Mouse (Mus musculus) embryonic facial prominence, embryonic 12.5 days (tissue): ENCODE data around the gene Lmo1. TPM values are rescaled to one million over a fixed set of nuclear protein-coding genes. Genes with fewer than 3 reads are reported as not detected.
A peak's percentile ranks its signal among the peaks of the same experiment; 100 is the strongest.

Source experiments
- ATAC-seq: fragments of 200-750 bp; cut with Nextera tagmentation; 2 replicates; pipeline ENCODE4 v1.8.0; 2017; ENCODE audit not compliant: insufficient number of reproducible peaks, insufficient read depth, low FRiP score, low TSS enrichment
- H3K27ac ChIP-seq: fragments of 300-500 bp; sonication (generic); 2 replicates; pipeline ENCODE4 v1.5.1; 2016; ENCODE audit warnings: mild to moderate bottlenecking
- H3K27me3 ChIP-seq: fragments of 300-500 bp; sonication (generic); 2 replicates; pipeline ENCODE4 v1.6.1; 2016; ENCODE audit warnings: mild to moderate bottlenecking, moderate library complexity
- H3K36me3 ChIP-seq: fragments of 300-500 bp; sonication (generic); 2 replicates; pipeline ENCODE4 v1.6.1; 2016; ENCODE audit warnings: mild to moderate bottlenecking
- H3K4me1 ChIP-seq: fragments of 300-500 bp; sonication (generic); 2 replicates; pipeline ENCODE4 v1.6.1; 2016
- H3K4me2 ChIP-seq: fragments of 300-500 bp; sonication (generic); replicated peaks from 2 replicates; pipeline ENCODE4 v1.6.1; 2016; ENCODE audit warnings: mild to moderate bottlenecking, moderate library complexity
- H3K4me3 ChIP-seq: fragments of 300-500 bp; sonication (generic); 2 replicates; pipeline ENCODE4 v1.5.1; 2016; ENCODE audit warnings: mild to moderate bottlenecking
- H3K9ac ChIP-seq: fragments of 300-500 bp; sonication (generic); 2 replicates; pipeline ENCODE4 v1.6.1; 2016; ENCODE audit warnings: mild to moderate bottlenecking, moderate library complexity
- H3K9me3 ChIP-seq: fragments of 300-500 bp; sonication (generic); 2 replicates; pipeline ENCODE4 v1.6.1; 2016; ENCODE audit warnings: mild to moderate bottlenecking, moderate library complexity
- WGBS: fragments of 180-500 bp; shearing (Covaris S2); methylation state at CpG from one replicate; pipeline ENCODE4 v1.1.7; 2016; 5-methylcytosine and 5-hydroxymethylcytosine counted together
- polyA plus RNA-seq: library from polyadenylated mRNA; unstranded; fragments of >200 nt; fragmentation: Nextera tagmentation; extraction: Ambion mirVana; gene quantifications from 2 replicates; pipeline ENCODE4 v1.2.1, GENCODE M21; 2016

Lmo1 gene
- 20.8 and 21.0 TPM in 2 replicates for polyA plus RNA-seq

GRCm38 (mm10) chr7:109174949-109175669 is at the start of gene Lmo1:
Lmo1 (minus strand) TSS chr7:109175207.
- H3K4me1 ChIP-seq = peaks cover 14% of the 10 kb centered on the region

GRCm38 (mm10) chr7:109221716-109222110 is 46.7 kb upstream of the Lmo1 start:
- Histone ChIP-seq H3K9me3 (no peaks in the 10 kb centered on the region), H3K9ac (no peak overlapping the region), H3K27me3 (no peaks in the 10 kb centered on the region), H3K4me3 (no peak overlapping the region), H3K4me2 (no peak overlapping the region), H3K36me3 (no peaks in the 10 kb centered on the region), H3K4me1 (0 out of 2 replicates have a peak, but pooled peaks cover 6% of the 10 kb centered on the region), H3K27ac (no peak overlapping the region)
- ATAC-seq = no peak
- WGBS = 79% methylated on average over 15 of the region's 15 CpGs

More at GRCm38 (mm10) chr7:109174949-109175669, at the start of gene Lmo1:
- Histone ChIP-seq H3K27me3 (peaks cover 39% of the 10 kb centered on the region), H3K9me3 (no peaks in the 10 kb centered on the region), H3K9ac (peak within 1 kb of the TSS; percentile 71), H3K27ac (0 out of 2 replicates have a peak within 1 kb of the TSS, but pooled peaks have one; percentile 50), H3K36me3 (no peaks in the 10 kb centered on the region), H3K4me3 (peak within 1 kb of the TSS; percentile 59), H3K4me2 (peak within 1 kb of the TSS; percentile 99)
- ATAC-seq = peak; percentile 49
- WGBS = under 1% methylated on average over 56 of the region's 67 CpGs

GRCm38 (mm10) chr7:109220766-109221715 is 46.0 kb upstream of the Lmo1 start:
- H3K4me1 ChIP-seq = 0 out of 2 replicates have a peak, but pooled peaks cover 6% of the 10 kb centered on the region
- no peak for ATAC-seq
- no peak overlapping the region for H3K4me3 ChIP-seq
- no peak overlapping the region for H3K27ac ChIP-seq
- H3K4me2 ChIP-seq = no peak overlapping the region
- H3K9ac ChIP-seq = no peak overlapping the region
- H3K36me3 ChIP-seq = no peaks in the 10 kb centered on the region
- H3K27me3 ChIP-seq = no peaks in the 10 kb centered on the region
- 90% methylated on average over 20 of the region's 20 CpGs for WGBS
- H3K9me3 ChIP-seq = no peaks in the 10 kb centered on the region

DNA sequence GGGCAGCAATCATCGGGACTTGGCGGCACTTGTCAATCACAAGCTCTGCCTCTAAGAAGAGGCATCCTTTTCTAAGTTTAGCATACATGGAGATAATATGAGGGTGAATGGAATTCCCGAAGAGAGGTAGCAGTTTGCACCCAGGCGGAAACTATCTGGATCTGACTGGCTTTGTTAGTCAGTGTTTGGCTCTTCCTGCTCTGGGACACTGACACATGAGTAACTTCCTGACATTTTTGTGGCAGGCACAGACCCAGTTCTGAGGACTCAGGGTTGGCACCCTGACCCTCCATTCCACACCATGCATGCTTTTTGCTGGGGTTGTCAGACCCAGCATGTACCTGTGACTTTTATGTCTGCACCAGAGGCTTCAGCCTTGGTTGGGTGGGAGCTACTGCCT is 45.0 kb upstream of the Lmo1 start:
- Histone ChIP-seq H3K36me3 (no peaks in the 10 kb centered on the region), H3K4me3 (no peak overlapping the region), H3K27ac (no peak overlapping the region), H3K27me3 (no peaks in the 10 kb centered on the region), H3K4me2 (no peak overlapping the region), H3K9ac (no peak overlapping the region), H3K4me1 (0 out of 2 replicates have a peak, but pooled peaks cover 6% of the 10 kb centered on the region), H3K9me3 (no peaks in the 10 kb centered on the region)
- 86% methylated on average over 4 of the region's 4 CpGs for WGBS
- ATAC-seq = no peak

DNA sequence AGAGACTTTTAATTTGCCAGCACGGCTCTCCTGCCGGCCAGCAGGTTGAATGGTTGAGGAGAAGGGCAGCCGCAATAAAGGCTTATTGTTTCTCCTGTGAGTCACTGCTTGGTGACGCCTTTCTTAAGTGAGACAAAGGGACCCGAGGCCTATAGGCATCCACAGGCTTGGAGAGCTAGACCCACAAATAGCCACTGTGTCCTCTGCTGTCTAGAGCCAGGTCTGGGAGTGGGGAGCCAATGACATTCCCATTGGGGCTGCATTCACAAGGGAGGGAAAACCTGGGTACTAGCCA is 43.9 kb upstream of the Lmo1 start:
- no peak for ATAC-seq

GRCm38 (mm10) chr7:109218130-109218976 is 43.3 kb upstream of the Lmo1 start:
- Histone ChIP-seq H3K27me3 (no peaks in the 10 kb centered on the region), H3K4me2 (no peak overlapping the region), H3K9me3 (no peaks in the 10 kb centered on the region), H3K27ac (no peak overlapping the region), H3K36me3 (no peaks in the 10 kb centered on the region), H3K4me3 (no peak overlapping the region), H3K9ac (no peak overlapping the region), H3K4me1 (0 out of 2 replicates have a peak, but pooled peaks cover 6% of the 10 kb centered on the region)
- ATAC-seq = no peak
- WGBS = 92% methylated on average over 2 of the region's 2 CpGs

More for the DNA sequence above, 43.9 kb upstream of the Lmo1 start:
- H3K4me1 ChIP-seq = 0 out of 2 replicates have a peak, but pooled peaks cover 6% of the 10 kb centered on the region
- no peaks in the 10 kb centered on the region for H3K36me3 ChIP-seq
- no peak overlapping the region for H3K4me2 ChIP-seq
- WGBS = 26% methylated on average over 5 of the region's 5 CpGs
- H3K9ac ChIP-seq = no peak overlapping the region
- H3K27me3 ChIP-seq = no peaks in the 10 kb centered on the region
- H3K4me3 ChIP-seq = no peak overlapping the region
- H3K27ac ChIP-seq = no peak overlapping the region
- H3K9me3 ChIP-seq = no peaks in the 10 kb centered on the region

GRCm38 (mm10) chr7:109209804-109210203 is 34.8 kb upstream of the Lmo1 start:
- Histone ChIP-seq H3K27ac (no peak overlapping the region), H3K36me3 (no peaks in the 10 kb centered on the region), H3K9me3 (no peaks in the 10 kb centered on the region), H3K27me3 (0 out of 2 replicates have a peak, but pooled peaks cover 3% of the 10 kb centered on the region), H3K4me1 (no peaks in the 10 kb centered on the region), H3K4me2 (no peak overlapping the region), H3K9ac (no peak overlapping the region), H3K4me3 (no peak overlapping the region)
- WGBS = 53% methylated on average over 2 of the region's 2 CpGs
- no peak for ATAC-seq

DNA sequence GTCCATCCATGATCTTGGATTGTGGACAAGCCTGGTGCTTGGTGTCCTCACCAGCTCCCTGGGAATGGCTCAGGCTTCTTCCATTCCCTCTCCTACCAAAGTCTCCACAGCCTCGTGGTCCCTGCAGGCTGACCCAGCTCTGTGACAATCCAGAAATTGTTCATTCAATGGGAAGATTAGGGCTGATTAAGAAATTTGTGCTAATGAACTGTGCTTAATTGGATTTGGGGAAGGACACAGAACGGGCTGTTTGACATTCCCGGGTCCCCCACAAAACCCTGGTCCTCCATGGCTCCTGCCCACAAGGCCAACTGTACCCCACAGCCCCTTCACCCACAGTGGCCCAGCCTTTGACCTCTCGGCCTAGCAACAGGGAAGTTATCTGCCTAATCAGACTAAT is 32.8 kb upstream of the Lmo1 start:
- ATAC-seq = no peak
- no peaks in the 10 kb centered on the region for H3K36me3 ChIP-seq
- H3K27ac ChIP-seq = no peak overlapping the region
- H3K9me3 ChIP-seq = no peaks in the 10 kb centered on the region
- H3K9ac ChIP-seq = no peak overlapping the region
- H3K27me3 ChIP-seq = 0 out of 2 replicates have a peak, but pooled peaks cover 3% of the 10 kb centered on the region
- 75% methylated on average over 4 of the region's 4 CpGs for WGBS
- no peak overlapping the region for H3K4me2 ChIP-seq
- no peak overlapping the region for H3K4me3 ChIP-seq
- no peaks in the 10 kb centered on the region for H3K4me1 ChIP-seq

DNA sequence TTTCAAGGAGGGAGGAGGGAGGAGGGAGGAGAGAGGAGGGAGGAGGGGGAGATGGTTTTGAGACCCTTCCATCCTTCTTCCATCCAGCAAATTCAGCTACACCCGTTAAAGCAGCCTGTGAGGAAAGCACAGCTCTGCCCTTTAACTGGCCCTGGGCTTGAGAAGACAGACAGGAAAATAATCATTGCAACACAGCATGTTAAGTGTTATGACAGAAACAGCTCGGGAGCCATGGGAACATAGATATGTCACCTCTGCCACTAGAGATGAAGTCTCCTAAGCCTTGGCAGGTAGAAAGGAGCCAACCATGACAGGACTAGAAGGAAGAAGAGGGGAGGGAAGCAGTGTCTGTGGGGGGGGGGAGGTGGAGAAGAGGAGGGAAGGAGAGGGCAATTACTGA is 31.4 kb upstream of the Lmo1 start:
- no peak overlapping the region for H3K4me3 ChIP-seq
- H3K9ac ChIP-seq = no peak overlapping the region
- 53% methylated on average over 2 of the region's 2 CpGs for WGBS
- H3K4me2 ChIP-seq = no peak overlapping the region
- H3K27ac ChIP-seq = no peak overlapping the region
- H3K9me3 ChIP-seq = no peaks in the 10 kb centered on the region
- H3K36me3 ChIP-seq = no peaks in the 10 kb centered on the region
- no peaks in the 10 kb centered on the region for H3K4me1 ChIP-seq
- H3K27me3 ChIP-seq = 0 out of 2 replicates have a peak, but pooled peaks cover 3% of the 10 kb centered on the region
- ATAC-seq = no peak

GRCm38 (mm10) chr7:109203140-109203539 is 28.1 kb upstream of the Lmo1 start:
- ATAC-seq = no peak
- Histone ChIP-seq H3K27me3 (no peaks in the 10 kb centered on the region), H3K27ac (no peak overlapping the region), H3K36me3 (no peaks in the 10 kb centered on the region), H3K9ac (no peak overlapping the region), H3K4me2 (no peak overlapping the region), H3K4me3 (no peak overlapping the region), H3K9me3 (no peaks in the 10 kb centered on the region), H3K4me1 (no peaks in the 10 kb centered on the region)
- WGBS = 46% methylated on average over 3 of the region's 3 CpGs

DNA sequence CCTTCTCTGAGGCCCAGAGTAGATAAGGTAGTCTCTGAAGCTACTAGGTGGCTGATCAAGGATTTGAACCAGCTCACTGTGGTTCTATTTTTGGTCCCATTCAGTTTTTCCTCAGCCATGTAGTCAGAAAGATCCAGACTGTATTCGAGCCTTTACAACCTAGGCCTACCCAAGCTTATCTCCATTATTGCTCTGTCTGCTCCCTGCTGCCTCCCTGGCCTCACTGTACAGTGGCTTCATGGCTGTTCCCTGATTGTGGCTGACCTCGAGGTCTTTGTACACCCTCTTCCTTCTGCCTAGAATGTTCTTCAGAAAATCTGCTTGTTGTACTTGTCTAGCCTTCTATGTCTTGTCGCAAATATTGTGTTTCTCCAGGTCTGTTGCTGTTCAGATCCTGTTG is 25.6 kb upstream of the Lmo1 start:
- Histone ChIP-seq H3K27ac (no peak overlapping the region), H3K4me2 (no peak overlapping the region), H3K9me3 (no peaks in the 10 kb centered on the region), H3K27me3 (no peaks in the 10 kb centered on the region), H3K9ac (no peak overlapping the region), H3K36me3 (no peaks in the 10 kb centered on the region), H3K4me1 (peaks cover 16% of the 10 kb centered on the region), H3K4me3 (no peak overlapping the region)
- ATAC-seq = no peak
- WGBS = 80% methylated on average over 3 of the region's 3 CpGs
